Mouse (Mus musculus) megakaryocyte, embryonic 14.5 days (primary cell): ENCODE results near the gene Yif1a. TPM values are rescaled to one million over a fixed set of nuclear protein-coding genes. Genes with fewer than 3 reads are reported as not detected.
"Not testable (repeated sequence)": the region's sequence is repeated elsewhere in the genome, so short reads cannot be mapped to it uniquely, and the experiment has no call there.

Experiments used
- H3K27me3 ChIP-seq: replicated peaks from 2 replicates; pipeline ENCODE3; 2012; ENCODE audit warnings: inconsistent platforms
- H3K36me3 ChIP-seq: replicated peaks from 2 replicates; pipeline ENCODE3; 2012; ENCODE audit warnings: low read length, inconsistent platforms, mixed read lengths
- H3K4me1 ChIP-seq: 2 replicates; pipeline ENCODE4 v1.6.1; 2012; ENCODE audit warnings: inconsistent platforms
- H3K4me3 ChIP-seq: replicated peaks from 2 replicates; pipeline ENCODE3; 2012; ENCODE audit warnings: moderate library complexity, mild to moderate bottlenecking, inconsistent platforms
- H3K9me3 ChIP-seq: 2 replicates; pipeline ENCODE4 v1.6.1; 2012; ENCODE audit warnings: inconsistent platforms
- FLI1 ChIP-seq: IDR thresholded peaks from 2 replicates; pipeline ENCODE4 v1.6.1; 2012; ENCODE audit warnings: low read length, inconsistent platforms, mixed read lengths
- GATA1 ChIP-seq: IDR thresholded peaks from 3 replicates; pipeline ENCODE4 v1.6.1; 2012; ENCODE audit warnings: mixed read lengths, low read length, inconsistent platforms, borderline replicate concordance
- polyA plus RNA-seq: library from polyadenylated mRNA; stranded (reverse); fragments of >175 nt; gene quantifications from 2 replicates; pipeline ENCODE4 v1.2.3, GENCODE M21; 2012; ENCODE audit warnings: low replicate concordance; ENCODE audit not compliant: insufficient read depth

Gene Yif1a
- polyA plus RNA-seq, 1 experiment = 25.6 TPM

- peaks cover 65% of the 10 kb centered on the region for H3K27me3 ChIP-seq
- peak overlapping the region; percentile 85 for H3K4me3 ChIP-seq
- H3K36me3 ChIP-seq = peaks cover 5% of the 10 kb centered on the region
Observed at GRCm38 (mm10) chr19:5084834-5085144, 3.5 kb upstream of the Yif1a start.

GRCm38 (mm10) chr19:5085145-5085863 is 3.0 kb upstream of the Yif1a start, which contains the start of gene Tmem151a:
Gene Tmem151a, minus strand, starts transcription at chr19:5085531.
- no peaks in the 10 kb centered on the region for H3K9me3 ChIP-seq
- peaks cover 60% of the 10 kb centered on the region for H3K27me3 ChIP-seq
- peaks cover 45% of the 10 kb centered on the region for H3K4me1 ChIP-seq
- H3K4me3 ChIP-seq = peak within 1 kb of the TSS; percentile 85
- TF ChIP-seq FLI1 (no peak), GATA1 (no peak)
- peaks cover 9% of the 10 kb centered on the region for H3K36me3 ChIP-seq

More at GRCm38 (mm10) chr19:5084834-5085144, 3.5 kb upstream of the Yif1a start:
- H3K9me3 ChIP-seq = no peaks in the 10 kb centered on the region
- H3K4me1 ChIP-seq = peaks cover 44% of the 10 kb centered on the region
- TF ChIP-seq FLI1 (no peak), GATA1 (no peak)

- not testable (repeated sequence) for H3K9me3 ChIP-seq, H3K4me3 ChIP-seq
- peaks cover 45% of the 10 kb centered on the region for H3K4me1 ChIP-seq
- peaks cover 48% of the 10 kb centered on the region for H3K27me3 ChIP-seq
- H3K36me3 ChIP-seq = peaks cover 21% of the 10 kb centered on the region
Observed at GRCm38 (mm10) chr19:5086533-5086932, 1.8 kb upstream of the Yif1a start.

DNA sequence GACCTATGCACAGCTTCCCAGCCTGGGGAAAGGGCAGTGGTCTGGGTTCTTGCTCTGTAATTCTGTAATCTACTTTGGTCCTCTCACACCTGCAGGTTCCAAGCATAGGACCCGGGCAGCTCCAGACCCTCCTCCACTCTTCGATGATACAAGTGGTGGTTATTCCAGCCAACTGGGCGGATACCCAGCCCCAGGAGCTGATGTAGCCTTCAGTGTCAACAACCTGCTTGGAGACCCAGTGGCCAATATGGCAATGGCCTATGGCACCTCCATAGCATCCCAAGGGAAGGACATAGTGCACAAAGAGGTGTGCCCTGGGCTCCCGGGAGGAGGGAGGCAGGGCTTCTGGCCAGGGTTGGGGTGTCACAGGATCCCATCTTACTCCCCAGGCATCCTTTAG is 986 bp downstream of the Yif1a start:
- peaks cover 52% of the 10 kb centered on the region for H3K4me1 ChIP-seq
- peaks cover 21% of the 10 kb centered on the region for H3K27me3 ChIP-seq
- TF ChIP-seq GATA1 (no peak), FLI1 (no peak)
- peaks cover 44% of the 10 kb centered on the region for H3K36me3 ChIP-seq
- peak overlapping the region; percentile 100 for H3K4me3 ChIP-seq
- no peaks in the 10 kb centered on the region for H3K9me3 ChIP-seq

- H3K9me3 ChIP-seq = no peaks in the 10 kb centered on the region
- H3K4me3 ChIP-seq = no peak overlapping the region
- peaks cover 62% of the 10 kb centered on the region for H3K4me1 ChIP-seq
- peaks cover 44% of the 10 kb centered on the region for H3K36me3 ChIP-seq
- peaks cover 25% of the 10 kb centered on the region for H3K27me3 ChIP-seq
- TF ChIP-seq FLI1 (no peak), GATA1 (no peak)
Observed at GRCm38 (mm10) chr19:5092083-5092482, 3.7 kb downstream of the Yif1a start.

DNA sequence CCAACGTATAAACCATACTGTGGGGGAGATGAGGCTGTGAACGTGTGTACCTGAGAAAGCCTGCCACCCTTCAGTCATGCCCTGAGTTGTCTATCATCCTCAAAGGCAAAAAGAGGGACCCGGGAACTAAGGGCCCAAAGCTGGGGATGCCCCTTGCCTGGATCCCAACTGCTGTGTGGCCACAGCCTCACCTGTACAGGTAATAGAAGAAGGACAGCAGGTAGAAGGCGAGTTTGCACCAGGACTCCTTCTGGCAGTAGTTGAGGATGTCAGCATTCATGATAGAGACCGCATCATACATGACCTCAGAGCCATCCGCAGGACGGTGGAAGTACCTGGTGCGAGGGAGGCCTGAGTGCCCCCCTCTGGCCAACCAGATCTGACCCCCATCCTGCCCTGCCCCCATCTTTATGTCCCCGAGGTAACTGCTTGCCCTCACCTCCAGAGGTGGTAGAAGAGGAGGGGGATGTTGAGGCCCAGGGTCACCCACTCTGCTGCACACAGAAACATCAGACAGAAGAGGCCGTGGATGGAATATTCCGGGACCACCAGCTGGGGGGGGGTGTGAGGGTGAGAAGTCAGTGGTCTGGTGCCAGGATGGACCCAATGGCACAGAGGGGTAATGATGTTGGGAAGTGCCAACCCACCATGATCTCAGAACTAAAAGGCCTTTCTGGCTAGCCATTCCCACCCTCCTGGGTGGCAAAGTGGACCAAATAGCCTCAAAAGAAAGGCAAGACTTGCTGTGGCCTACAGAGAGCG is 5.3 kb downstream of the Yif1a start:
- H3K9me3 ChIP-seq = no peaks in the 10 kb centered on the region
- H3K36me3 ChIP-seq = peaks cover 45% of the 10 kb centered on the region
- no peak for TF ChIP-seq GATA1
- TF ChIP-seq FLI1 = no peak
- H3K27me3 ChIP-seq = peaks cover 33% of the 10 kb centered on the region
- peaks cover 67% of the 10 kb centered on the region for H3K4me1 ChIP-seq
- peak overlapping the region; percentile 70 for H3K4me3 ChIP-seq

DNA sequence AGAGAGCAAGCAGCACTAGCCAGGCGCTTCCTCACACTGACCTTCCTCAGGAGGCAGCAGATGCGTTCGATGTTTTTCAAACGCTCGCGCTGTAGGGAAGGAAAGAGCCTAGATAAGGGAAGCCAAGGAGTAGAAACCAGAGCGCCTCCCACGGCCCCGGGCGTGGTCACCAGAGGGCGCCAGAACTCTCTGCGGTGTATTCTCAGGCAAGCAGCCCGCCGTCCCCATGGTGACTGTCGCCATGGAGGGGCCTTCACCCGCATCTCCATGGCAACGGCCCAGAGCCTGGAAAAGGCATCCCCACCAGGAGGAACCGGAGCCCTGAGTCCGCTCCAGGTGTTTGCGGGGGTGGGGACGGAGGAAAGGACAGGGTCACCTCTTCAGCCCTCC is 5.9 kb downstream of the Yif1a start:
- peaks cover 67% of the 10 kb centered on the region for H3K4me1 ChIP-seq
- H3K36me3 ChIP-seq = peaks cover 51% of the 10 kb centered on the region
- no peaks in the 10 kb centered on the region for H3K9me3 ChIP-seq
- H3K27me3 ChIP-seq = peaks cover 33% of the 10 kb centered on the region
- TF ChIP-seq GATA1 (no peak), FLI1 (no peak)
- peak overlapping the region; percentile 70 for H3K4me3 ChIP-seq

DNA sequence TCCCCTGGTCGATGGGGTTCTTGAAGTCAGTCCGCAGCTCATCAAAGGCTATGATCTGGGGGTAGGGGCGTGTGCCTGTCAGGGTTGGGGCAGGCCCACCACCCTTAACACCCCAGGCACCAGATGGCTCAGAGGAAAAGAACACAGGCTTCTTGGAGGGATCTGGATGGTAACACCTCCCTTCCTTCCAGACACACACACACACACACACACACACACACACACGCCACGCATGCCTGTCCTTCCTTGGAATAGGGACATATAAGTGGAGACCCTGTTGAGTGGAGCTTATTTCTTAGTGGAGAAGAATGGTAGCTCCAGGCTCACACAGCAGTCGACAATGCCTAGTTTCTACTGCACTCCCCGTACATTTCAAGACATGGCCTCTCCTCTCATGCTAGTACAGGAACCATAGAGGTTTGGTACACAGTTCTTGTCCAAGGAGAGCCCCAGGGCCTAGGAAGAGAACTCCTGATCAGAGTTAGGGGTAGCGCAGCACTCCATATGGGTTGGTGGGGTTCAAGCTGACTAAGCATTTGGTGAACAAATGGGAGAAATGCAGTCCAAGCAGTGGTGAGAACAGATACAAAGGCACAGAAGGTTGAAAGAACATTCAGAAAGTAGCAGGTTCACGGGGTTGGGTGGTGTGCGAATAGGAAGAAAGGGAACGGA is 6.5 kb downstream of the Yif1a start:
- Histone ChIP-seq H3K27me3 (peaks cover 33% of the 10 kb centered on the region), H3K4me3 (no peak overlapping the region), H3K36me3 (peaks cover 51% of the 10 kb centered on the region), H3K4me1 (peaks cover 67% of the 10 kb centered on the region), H3K9me3 (no peaks in the 10 kb centered on the region)
- TF ChIP-seq GATA1 = no peak

DNA sequence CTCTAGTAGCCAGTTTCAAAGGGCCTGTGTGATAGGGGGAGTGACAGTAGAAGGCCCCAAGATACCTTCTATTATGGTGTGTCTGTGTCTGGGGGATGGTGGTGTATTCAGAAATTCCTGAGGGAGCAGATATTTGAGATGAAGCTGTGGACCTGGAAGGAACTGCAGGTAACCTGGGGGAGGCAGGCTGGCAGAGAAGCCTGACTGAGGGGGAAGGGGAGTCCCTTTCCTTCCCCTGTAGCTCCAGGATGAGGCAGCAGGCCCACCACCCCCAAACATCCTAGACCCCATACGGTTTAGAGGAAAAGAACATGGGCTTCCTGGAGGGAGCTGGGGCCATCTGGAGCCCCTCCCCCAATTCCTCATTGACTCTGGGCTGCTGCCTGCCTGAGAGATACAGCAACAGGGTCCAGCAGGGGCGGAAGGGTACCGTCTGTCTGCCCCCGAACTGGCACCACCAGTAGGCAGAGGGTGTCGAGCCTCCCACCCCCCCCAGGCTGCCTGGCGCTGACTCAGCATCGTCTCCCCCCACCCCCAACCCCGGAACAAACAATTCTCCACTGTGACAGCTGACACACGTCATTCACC is 7.6 kb downstream of the Yif1a start:
- peaks cover 53% of the 10 kb centered on the region for H3K36me3 ChIP-seq
- peaks cover 33% of the 10 kb centered on the region for H3K27me3 ChIP-seq
- H3K4me3 ChIP-seq = peak overlapping the region; percentile 19
- no peaks in the 10 kb centered on the region for H3K9me3 ChIP-seq
- H3K4me1 ChIP-seq = peaks cover 74% of the 10 kb centered on the region
- TF ChIP-seq FLI1 (no peak), GATA1 (no peak)
